Mouse (Mus musculus): ENCODE data around the gene Pkig.

GRCm38 (mm10) chr2:163641681-163642080, 16.5 kb upstream of the Pkig start:
- TF ChIP-seq POLR2A (IDR thresholded peaks at IDR 0.05; ENCODE audit: extremely low read depth, insufficient read depth, low read length) (no peak), CTCF (IDR thresholded peaks at IDR 0.05; ENCODE audit: low read depth, low read length) (no peak)
